Mouse (Mus musculus) heart, postnatal 0 days (tissue): ENCODE results near the gene Ampd3. TPM values are rescaled to one million over a fixed set of nuclear protein-coding genes. Genes with fewer than 3 reads are reported as not detected.

Experiments
- ATAC-seq: fragments of 200-750 bp; cut with Nextera tagmentation; 2 replicates; pipeline ENCODE4 v1.8.0; 2017; ENCODE audit warnings: low read depth, moderate number of reproducible peaks, moderate library complexity; ENCODE audit not compliant: insufficient read depth
- DNase-seq: peaks from one replicate; pipeline ENCODE4 v3.0.0-alpha.2; 2016; ENCODE audit warnings: low spot score
- H3K27ac ChIP-seq: fragments of 300-500 bp; sonication (generic); 2 replicates; pipeline ENCODE4 v1.5.1; 2014; ENCODE audit warnings: low read depth, mild to moderate bottlenecking
- H3K27me3 ChIP-seq: fragments of 300-500 bp; sonication (generic); 2 replicates; pipeline ENCODE4 v1.6.1; 2014; ENCODE audit warnings: low read length, mixed read lengths; ENCODE audit not compliant: control insufficient read depth, insufficient read depth
- H3K36me3 ChIP-seq: fragments of 300-500 bp; sonication (generic); replicated peaks from 2 replicates; pipeline ENCODE4 v1.6.1; 2014; ENCODE audit warnings: low read length, mixed read lengths; ENCODE audit not compliant: control insufficient read depth, insufficient read depth
- H3K4me1 ChIP-seq: fragments of 300-500 bp; sonication (generic); 2 replicates; pipeline ENCODE4 v1.6.1; 2014; ENCODE audit warnings: antibody characterized with exemption; ENCODE audit not compliant: control insufficient read depth, insufficient read depth
- H3K4me2 ChIP-seq: fragments of 300-500 bp; sonication (generic); 2 replicates; pipeline ENCODE4 v1.6.1; 2014; ENCODE audit warnings: low read depth, mild to moderate bottlenecking, low read length, moderate library complexity
- H3K4me3 ChIP-seq: fragments of 300-500 bp; sonication (generic); 2 replicates; pipeline ENCODE4 v1.5.1; 2014; ENCODE audit warnings: low read depth, low read length
- H3K9ac ChIP-seq: fragments of 300-500 bp; sonication (generic); replicated peaks from 2 replicates; pipeline ENCODE4 v1.6.1; 2014; ENCODE audit warnings: low read depth, low read length, mixed read lengths
- H3K9me3 ChIP-seq: fragments of 300-500 bp; sonication (generic); replicated peaks from 2 replicates; pipeline ENCODE4 v1.6.1; 2016; ENCODE audit warnings: low read length; ENCODE audit not compliant: control insufficient read depth
- CTCF ChIP-seq: IDR thresholded peaks from 2 replicates; pipeline ENCODE4 v1.5.1; 2016; ENCODE audit warnings: antibody characterized with exemption, control low read depth, low read depth
- EP300 ChIP-seq: IDR thresholded peaks from 2 replicates; pipeline ENCODE4 v1.6.1; 2016; ENCODE audit warnings: antibody characterized with exemption, low read depth
- WGBS: fragments of 180-500 bp; shearing (Covaris S2); extraction: QIAGEN DNeasy Blood & Tissue Kit; methylation state at CpG from one replicate; pipeline ENCODE4 v1.1.7; 2014; 5-methylcytosine and 5-hydroxymethylcytosine counted together
- polyA plus RNA-seq: library from polyadenylated mRNA; unstranded; fragments of >200 nt; fragmentation: Nextera tagmentation; extraction: Ambion mirVana; gene quantifications from 2 replicates; pipeline ENCODE4 v1.2.1, GENCODE M21; 2015
- total RNA-seq: library from RNA; depleted of rRNA; stranded (reverse); fragments of >200 nt; gene quantifications from 2 replicates; pipeline ENCODE4 v1.2.3, GENCODE M21; 2014; ENCODE audit warnings: low replicate concordance

Gene Ampd3
- total and polyA plus RNA-seq, 2 experiments from 2014 or later, result 15.6 to 19.7 TPM

DNA sequence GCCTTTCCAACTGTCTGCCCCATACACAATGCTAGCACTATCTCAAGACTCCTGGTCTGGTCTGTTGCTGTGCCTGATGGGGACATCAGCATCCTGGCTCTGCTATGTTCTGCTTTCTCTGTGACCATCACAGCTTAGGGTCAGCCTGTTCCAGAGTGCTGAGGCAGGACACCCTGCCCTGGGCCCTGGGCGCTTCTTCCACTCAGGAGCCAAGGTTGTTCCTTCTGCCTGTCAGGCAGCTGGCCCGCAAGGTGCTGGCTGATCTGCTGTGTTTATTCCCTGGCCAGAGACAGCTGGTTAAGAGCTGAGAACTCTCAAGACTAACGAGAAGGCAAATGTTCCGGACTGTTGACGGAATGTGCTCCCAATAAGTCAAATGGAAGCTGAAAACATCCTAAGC, 24.2 kb downstream of the Ampd3 start:
- 85% methylated on average over 5 of the region's 5 CpGs for WGBS
- no peak for TF ChIP-seq CTCF
- TF ChIP-seq EP300, result no peak
- no peaks in the 10 kb centered on the region for H3K9me3 ChIP-seq
- DNase-seq (no peak), ATAC-seq (no peak)
- H3K9ac ChIP-seq, result no peak overlapping the region
- no peaks in the 10 kb centered on the region for H3K27me3 ChIP-seq
- no peaks in the 10 kb centered on the region for H3K4me1 ChIP-seq
- H3K4me2 ChIP-seq, result no peak overlapping the region
- no peak overlapping the region for H3K27ac ChIP-seq
- peaks cover 7% of the 10 kb centered on the region for H3K36me3 ChIP-seq
- H3K4me3 ChIP-seq, result no peak overlapping the region

GRCm38 (mm10) chr7:110792834-110793233, 24.8 kb downstream of the Ampd3 start:
- H3K4me3 ChIP-seq, result no peak overlapping the region
- H3K4me2 ChIP-seq, result no peak overlapping the region
- H3K4me1 ChIP-seq, result no peaks in the 10 kb centered on the region
- 89% methylated on average over 2 of the region's 2 CpGs for WGBS
- ATAC-seq (no peak), DNase-seq (no peak)
- H3K9me3 ChIP-seq, result no peaks in the 10 kb centered on the region
- no peak for TF ChIP-seq CTCF
- TF ChIP-seq EP300, result no peak
- no peaks in the 10 kb centered on the region for H3K27me3 ChIP-seq
- H3K9ac ChIP-seq, result no peak overlapping the region
- H3K27ac ChIP-seq, result no peak overlapping the region
- peaks cover 7% of the 10 kb centered on the region for H3K36me3 ChIP-seq

DNA sequence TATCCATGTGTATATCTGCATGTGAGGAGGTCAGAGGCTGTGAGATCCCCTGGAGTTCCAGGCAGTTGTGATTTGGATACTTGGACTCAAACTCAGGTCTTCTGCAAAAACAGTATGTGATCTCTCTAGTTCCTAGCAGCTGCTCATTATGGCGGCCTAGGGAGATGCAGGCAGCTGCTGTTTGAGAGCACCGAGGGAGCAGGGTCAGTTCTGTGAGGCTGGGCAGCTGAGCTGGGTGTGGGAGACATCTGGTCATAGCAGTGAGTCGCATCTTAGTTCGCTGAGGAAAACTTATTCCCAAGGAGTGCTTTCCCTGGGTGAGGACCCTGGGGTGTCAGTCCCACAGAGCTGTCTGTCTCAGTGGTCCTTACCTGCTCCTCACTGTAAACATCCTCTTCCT, 26.7 kb downstream of the Ampd3 start:
- Histone ChIP-seq H3K4me2 (no peak overlapping the region), H3K9me3 (no peaks in the 10 kb centered on the region), H3K4me1 (no peaks in the 10 kb centered on the region), H3K4me3 (no peak overlapping the region), H3K36me3 (peaks cover 7% of the 10 kb centered on the region), H3K27me3 (no peaks in the 10 kb centered on the region), H3K9ac (no peak overlapping the region), H3K27ac (no peak overlapping the region)
- no peak for DNase-seq
- no peak for ATAC-seq
- 77% methylated on average over 4 of the region's 4 CpGs for WGBS
- no peak for TF ChIP-seq CTCF
- no peak for TF ChIP-seq EP300

- no peak overlapping the region for H3K9ac ChIP-seq
- H3K36me3 ChIP-seq, result peaks cover 10% of the 10 kb centered on the region
- H3K9me3 ChIP-seq, result no peaks in the 10 kb centered on the region
- DNase-seq (no peak), ATAC-seq (no peak)
- WGBS, result 67% methylated on average over 12 of the region's 12 CpGs
- H3K4me2 ChIP-seq, result no peak overlapping the region
- TF ChIP-seq CTCF (no peak), EP300 (no peak)
- no peak overlapping the region for H3K4me3 ChIP-seq
- H3K27ac ChIP-seq, result no peak overlapping the region
- H3K4me1 ChIP-seq, result no peaks in the 10 kb centered on the region
- H3K27me3 ChIP-seq, result no peaks in the 10 kb centered on the region
Measured at GRCm38 (mm10) chr7:110796367-110797051, 28.5 kb downstream of the Ampd3 start.

DNA sequence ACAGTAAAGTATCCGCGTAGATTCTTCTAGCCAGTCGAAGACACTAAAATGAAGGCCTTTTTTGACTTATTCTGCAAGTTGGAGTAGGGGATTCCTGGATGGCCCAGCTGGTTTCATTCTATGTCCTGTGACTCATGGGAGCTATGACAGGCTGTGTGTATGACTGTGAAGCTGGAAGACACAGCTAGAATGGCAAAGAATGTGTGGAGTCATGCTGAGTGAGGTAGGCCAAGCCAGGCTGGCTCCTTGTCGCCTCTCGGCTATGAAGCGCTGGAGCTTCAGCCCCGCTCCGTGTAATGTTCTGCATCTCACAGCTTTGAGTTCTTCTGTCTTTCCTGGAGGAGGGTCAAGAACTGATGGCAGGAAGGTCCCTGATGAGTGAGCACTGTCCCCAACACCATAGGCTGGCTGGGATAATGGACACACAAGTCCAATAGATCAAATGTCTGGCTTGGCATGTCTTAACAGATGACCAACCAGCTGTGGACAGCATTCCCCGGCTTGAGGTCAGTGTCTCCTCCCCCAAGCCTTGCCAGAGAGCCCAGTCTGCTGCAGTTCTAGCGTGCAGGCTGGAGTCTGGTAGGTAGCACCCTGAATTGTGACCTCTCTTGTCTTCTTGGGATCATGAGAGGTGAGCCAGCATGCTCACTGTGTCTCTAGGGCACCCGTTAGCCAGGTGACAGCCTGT, 29.9 kb downstream of the Ampd3 start:
- no peak overlapping the region for H3K4me2 ChIP-seq
- H3K27ac ChIP-seq, result no peak overlapping the region
- ATAC-seq (no peak), DNase-seq (no peak)
- H3K9ac ChIP-seq, result no peak overlapping the region
- TF ChIP-seq CTCF (no peak), EP300 (no peak)
- H3K4me1 ChIP-seq, result no peaks in the 10 kb centered on the region
- H3K9me3 ChIP-seq, result no peaks in the 10 kb centered on the region
- no peaks in the 10 kb centered on the region for H3K27me3 ChIP-seq
- H3K36me3 ChIP-seq, result peaks cover 13% of the 10 kb centered on the region
- WGBS, result 80% methylated on average over 11 of the region's 11 CpGs
- no peak overlapping the region for H3K4me3 ChIP-seq

DNA sequence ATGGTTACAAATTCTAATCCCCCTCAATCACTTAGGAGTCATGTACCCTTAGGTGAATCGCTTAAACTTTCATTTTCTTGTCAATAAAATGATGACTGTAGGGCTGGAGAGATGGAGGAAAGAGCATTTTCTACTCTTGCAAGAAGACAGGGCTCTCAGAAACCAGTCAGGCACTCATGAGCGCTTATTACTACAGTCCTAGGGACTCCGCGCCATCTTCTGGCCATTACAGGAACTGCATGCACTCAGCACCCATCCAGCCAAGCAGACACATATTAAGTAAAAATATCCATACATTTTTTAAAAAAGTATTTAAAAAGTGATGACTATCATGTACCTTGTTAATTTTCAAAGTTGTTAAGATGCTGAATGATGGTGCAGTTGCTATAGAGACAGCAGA, 33.0 kb downstream of the Ampd3 start:
- Histone ChIP-seq H3K9ac (no peak overlapping the region), H3K4me2 (no peak overlapping the region), H3K36me3 (peaks cover 27% of the 10 kb centered on the region), H3K27ac (no peak overlapping the region), H3K9me3 (no peaks in the 10 kb centered on the region), H3K4me3 (no peak overlapping the region), H3K4me1 (no peaks in the 10 kb centered on the region), H3K27me3 (no peaks in the 10 kb centered on the region)
- 0 out of 2 replicates have a peak, but pooled peaks have one; percentile 55 for ATAC-seq
- peak; percentile 97 for TF ChIP-seq CTCF
- TF ChIP-seq EP300, result no peak
- 2% methylated on average over 4 of the region's 4 CpGs for WGBS
- peak; percentile 84 for DNase-seq
